Mouse (Mus musculus) MEL (cell line): ENCODE measurements around the gene Cyth4. TPM values are rescaled to one million over a fixed set of nuclear protein-coding genes. Genes with fewer than 3 reads are reported as not detected.

Experiments
- DNase-seq: peaks from one replicate; pipeline ENCODE4 v3.0.0; 2011; ENCODE audit warnings: low read depth, low spot score
- H3K27ac ChIP-seq: 2 replicates; pipeline ENCODE4 v1.5.1; 2012; ENCODE audit warnings: low read depth, mild to moderate bottlenecking, control low read depth, low read length, moderate library complexity; ENCODE audit not compliant: control insufficient read depth
- H3K27me3 ChIP-seq, 2 experiments: fragments of 150-350 bp in 1 of 2; sonication (generic) in 1 of 2; 2 replicates each; pipeline ENCODE4 v1.6.1; 2012; ENCODE audit warnings: low read length in 2 of 2, mild to moderate bottlenecking in 2 of 2, improper control_type of control experiment in 1 of 2, moderate library complexity in 1 of 2; ENCODE audit not compliant: insufficient read depth in 2 of 2, control insufficient read depth in 1 of 2
- H3K36me3 ChIP-seq, 2 experiments: 2 replicates each; pipeline ENCODE4 v1.6.1; 2012 to 2014; ENCODE audit warnings: low read length in 2 of 2, improper control_type of control experiment in 1 of 2, inconsistent platforms in 1 of 2, mild to moderate bottlenecking in 1 of 2; ENCODE audit not compliant: insufficient read depth in 2 of 2, control insufficient read depth in 1 of 2
- H3K4me1 ChIP-seq, 2 experiments: fragments of 150-350 bp in 1 of 2; sonication (generic) in 1 of 2; 2 replicates each; pipeline ENCODE4 v1.6.1; 2012; ENCODE audit warnings: low read length in 2 of 2, improper control_type of control experiment in 1 of 2, mild to moderate bottlenecking in 1 of 2; ENCODE audit not compliant: insufficient read depth in 2 of 2, control insufficient read depth in 1 of 2
- H3K4me3 ChIP-seq, 2 experiments: fragments of 150-350 bp in 1 of 2; sonication (generic) in 1 of 2; 2 replicates each; pipeline ENCODE4 v1.5.1; 2012; ENCODE audit warnings: low read depth in 2 of 2, low read length in 2 of 2, mild to moderate bottlenecking in 2 of 2, moderate library complexity in 2 of 2, control low read depth in 1 of 2, improper control_type of control experiment in 1 of 2; ENCODE audit not compliant: control insufficient read depth in 1 of 2, insufficient read depth in 1 of 2
- H3K79me2 ChIP-seq: 2 replicates; pipeline ENCODE4 v1.6.1; 2012; ENCODE audit warnings: mild to moderate bottlenecking, low read length, moderate library complexity; ENCODE audit not compliant: control insufficient read depth, poor library complexity, insufficient read depth
- H3K9ac ChIP-seq: 2 replicates; pipeline ENCODE4 v1.6.1; 2012; ENCODE audit warnings: low read depth, mild to moderate bottlenecking, control low read depth, low read length, moderate library complexity; ENCODE audit not compliant: control insufficient read depth, poor library complexity, severe bottlenecking
- H3K9me3 ChIP-seq: fragments of 150-350 bp; sonication (generic); replicated peaks from 2 replicates; pipeline ENCODE4 v1.6.1; 2012; ENCODE audit warnings: mild to moderate bottlenecking, low read length, improper control_type of control experiment, moderate library complexity; ENCODE audit not compliant: insufficient read depth
- CHD1 ChIP-seq: IDR thresholded peaks from 2 replicates; pipeline ENCODE4 v1.6.1; 2012; ENCODE audit warnings: low read depth, mild to moderate bottlenecking, inconsistent platforms, low read length, improper control_type of control experiment
- CTCF ChIP-seq, 3 experiments: IDR thresholded peaks in 2 of 3; conservative IDR thresholded peaks in 1 of 3; 2 replicates each; pipeline ENCODE4 v1.5.1; 2011 to 2012; ENCODE audit warnings: low read length in 3 of 3, low read depth in 2 of 3, mild to moderate bottlenecking in 2 of 3, improper control_type of control experiment in 1 of 3, inconsistent platforms in 1 of 3, mixed read lengths in 1 of 3, moderate library complexity in 1 of 3; ENCODE audit not compliant: control insufficient read depth in 1 of 3, insufficient read depth in 1 of 3, poor library complexity in 1 of 3, severe bottlenecking in 1 of 3
- MAFK ChIP-seq: IDR thresholded peaks from 2 replicates; pipeline ENCODE4 v1.6.1; 2011; ENCODE audit warnings: low read depth, mild to moderate bottlenecking, low read length, improper control_type of control experiment, borderline replicate concordance
- MAX ChIP-seq: IDR thresholded peaks from 2 replicates; pipeline ENCODE4 v1.6.1; 2011; ENCODE audit warnings: low read length, improper control_type of control experiment
- MXI1 ChIP-seq: IDR thresholded peaks from 2 replicates; pipeline ENCODE4 v1.6.1; 2011; ENCODE audit warnings: mild to moderate bottlenecking, low read depth, low read length, improper control_type of control experiment
- MYB ChIP-seq: IDR thresholded peaks from 2 replicates; pipeline ENCODE4 v1.6.1; 2011; ENCODE audit warnings: mild to moderate bottlenecking, low read depth, low read length, improper control_type of control experiment
- MYC ChIP-seq: IDR thresholded peaks from 2 replicates; pipeline ENCODE4 v1.6.1; 2011; ENCODE audit warnings: low read depth, mild to moderate bottlenecking, low read length, improper control_type of control experiment, moderate library complexity
- POLR2A ChIP-seq, 2 experiments: IDR thresholded peaks; 2 replicates each; pipeline ENCODE4 v1.6.1; 2011 to 2012; ENCODE audit warnings: low read length in 2 of 2, mild to moderate bottlenecking in 2 of 2, control low read depth in 1 of 2, improper control_type of control experiment in 1 of 2, low read depth in 1 of 2, moderate library complexity in 1 of 2; ENCODE audit not compliant: control insufficient read depth in 1 of 2, insufficient read depth in 1 of 2, poor library complexity in 1 of 2
- RAD21 ChIP-seq: IDR thresholded peaks from 2 replicates; pipeline ENCODE4 v1.6.1; 2011; ENCODE audit warnings: mild to moderate bottlenecking, low read depth, low read length, improper control_type of control experiment
- SMC3 ChIP-seq: IDR thresholded peaks from 2 replicates; pipeline ENCODE4 v1.6.1; 2011; ENCODE audit warnings: low read depth, low read length, improper control_type of control experiment
- TBP ChIP-seq: IDR thresholded peaks from 2 replicates; pipeline ENCODE4 v1.8.0; 2011; ENCODE audit warnings: low read depth, low read length, improper control_type of control experiment
- USF1 ChIP-seq: IDR thresholded peaks from 2 replicates; pipeline ENCODE4 v1.6.1; 2014; ENCODE audit warnings: low read depth, mild to moderate bottlenecking, inconsistent platforms, low read length, improper control_type of control experiment, moderate library complexity
- ZC3H11A ChIP-seq: IDR thresholded peaks from 2 replicates; pipeline ENCODE4 v1.6.1; 2012; ENCODE audit warnings: low read depth, mild to moderate bottlenecking, inconsistent platforms, low read length, improper control_type of control experiment
- ZMIZ1 ChIP-seq: IDR thresholded peaks from 2 replicates; pipeline ENCODE4 v1.6.1; 2012; ENCODE audit warnings: low read depth, mild to moderate bottlenecking, inconsistent platforms, low read length, improper control_type of control experiment, moderate library complexity
- polyA plus RNA-seq, 2 experiments: library from polyadenylated mRNA; stranded (reverse) in 1 of 2; unstranded in 1 of 2; fragments of >175 nt in 1 of 2; fragments of >200 nt in 1 of 2; gene quantifications; 2 replicates each; pipeline versions ENCODE4 v1.2.1 to v1.2.4; 2012; ENCODE audit warnings: low replicate concordance in 2 of 2, low read depth in 1 of 2; ENCODE audit not compliant: insufficient read length in 2 of 2, insufficient read depth in 1 of 2, missing spikeins in 1 of 2
- total RNA-seq: library from RNA; depleted of rRNA; stranded (reverse); fragments of 300-350 nt; gene quantifications from 2 replicates; pipeline ENCODE4 v1.2.3, GENCODE M21; 2012

The Cyth4 gene
- total and polyA plus RNA-seq, 3 experiments: 8.7 to 23.5 TPM; not detected in 1

DNA sequence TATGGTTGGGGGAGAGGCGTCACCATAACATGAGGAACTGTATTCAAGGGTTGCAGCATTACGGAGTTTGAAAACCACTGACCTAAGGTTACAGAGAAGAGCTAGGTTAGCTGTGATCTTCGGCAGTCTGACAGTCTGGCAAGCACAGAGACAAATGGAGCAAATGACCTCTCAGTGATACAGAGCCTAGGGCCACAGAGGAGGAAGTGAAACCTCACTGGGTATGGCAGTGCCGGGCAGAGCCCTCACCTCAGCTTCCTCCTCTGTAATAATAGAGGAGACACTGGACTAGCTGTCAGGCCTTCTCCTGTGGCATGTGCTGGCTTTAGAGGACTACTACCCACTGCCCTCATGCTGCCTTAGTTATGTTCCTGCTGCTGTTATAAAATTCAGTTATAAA, 7.9 kb upstream of the Cyth4 start:
- TF ChIP-seq ZMIZ1 (no peak), MXI1 (no peak), CHD1 (no peak), MAX (no peak), POLR2A (IDR thresholded peaks at IDR 0.05; ENCODE audit: control insufficient read depth in 1 of 2, insufficient read depth in 1 of 2, low read depth in 1 of 2, low read length in 2 of 2, poor library complexity in 1 of 2) (no peak), MYC (no peak), USF1 (no peak), MYB (no peak), MAFK (no peak), TBP (no peak)
- TF ChIP-seq, all 39 proteins: peak for 0
- no peaks in the 10 kb centered on the region for H3K79me2 ChIP-seq
- no peaks in the 10 kb centered on the region for H3K36me3 ChIP-seq
- no peak for DNase-seq
- H3K9me3 ChIP-seq: no peaks in the 10 kb centered on the region
- no peak overlapping the region for H3K4me3 ChIP-seq
- H3K4me1 ChIP-seq: no peaks in the 10 kb centered on the region; a peak in 1 of 4 replicates
- no peak overlapping the region for H3K9ac ChIP-seq
- 0 out of 4 replicates have a peak, but pooled peaks cover 0 to 2% of the 10 kb centered on the region in 2 experiments for H3K27me3 ChIP-seq
- no peak overlapping the region for H3K27ac ChIP-seq

DNA sequence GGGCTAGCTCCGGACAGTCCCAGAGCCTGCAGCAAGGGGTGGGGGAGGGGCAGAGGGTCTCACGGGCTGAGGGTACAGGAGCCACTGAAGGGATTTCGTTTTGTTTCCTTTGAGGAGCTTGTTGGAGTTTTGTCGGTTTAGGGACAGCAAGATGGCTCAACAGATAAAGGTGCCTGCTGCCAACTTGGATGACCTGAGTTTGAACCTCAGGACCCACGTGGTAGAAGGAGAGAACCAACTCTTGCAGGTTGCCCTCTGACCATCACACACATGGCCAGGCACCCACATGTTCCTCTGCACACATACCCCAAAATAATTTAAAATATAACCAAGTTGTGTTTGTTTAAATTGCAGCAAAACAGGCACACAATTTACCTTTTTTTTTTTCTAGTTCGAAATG, 6.9 kb upstream of the Cyth4 start:
- Histone ChIP-seq H3K4me1 (no peaks in the 10 kb centered on the region; a peak in 1 of 4 replicates), H3K27ac (no peak overlapping the region), H3K9me3 (no peaks in the 10 kb centered on the region), H3K9ac (no peak overlapping the region), H3K4me3 (no peak overlapping the region), H3K79me2 (no peaks in the 10 kb centered on the region), H3K36me3 (no peaks in the 10 kb centered on the region), H3K27me3 (no peaks in the 10 kb centered on the region)
- TF ChIP-seq ZC3H11A: no peak
- TF ChIP-seq MXI1: no peak
- DNase-seq: no peak

DNA sequence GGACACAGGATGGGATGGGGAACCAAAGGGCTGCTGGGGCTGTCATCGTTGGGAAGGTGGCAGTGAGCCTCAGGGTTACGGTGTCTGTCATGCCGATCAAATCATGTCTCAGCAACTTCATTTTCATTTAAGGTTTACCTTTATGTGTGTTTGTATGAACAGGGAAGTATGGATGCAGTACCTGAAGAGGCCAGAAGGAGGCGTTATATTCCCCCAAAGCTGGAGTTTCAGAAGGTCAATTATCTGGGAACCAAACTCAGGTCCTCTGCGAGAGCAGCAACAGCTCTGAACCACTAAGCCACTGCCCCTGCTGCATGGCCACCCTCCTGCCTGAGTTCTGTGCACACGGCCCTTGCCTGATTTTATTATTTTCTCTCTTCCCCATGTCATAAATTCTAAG, 6.1 kb upstream of the Cyth4 start:
- Histone ChIP-seq H3K9ac (no peak overlapping the region), H3K4me1 (no peaks in the 10 kb centered on the region; a peak in 1 of 4 replicates), H3K27me3 (no peaks in the 10 kb centered on the region), H3K36me3 (no peaks in the 10 kb centered on the region), H3K4me3 (no peak overlapping the region), H3K79me2 (no peaks in the 10 kb centered on the region), H3K27ac (no peak overlapping the region), H3K9me3 (no peaks in the 10 kb centered on the region)
- TF ChIP-seq MYB (no peak), CTCF (IDR thresholded peaks at IDR 0.05 in 2 of 3, conservative IDR thresholded peaks at IDR 0.05 in 1 of 3; ENCODE audit: control insufficient read depth in 1 of 3, insufficient read depth in 1 of 3, low read depth in 2 of 3, low read length in 3 of 3, poor library complexity in 1 of 3, severe bottlenecking in 1 of 3) (peak in 2 of 3 experiments; percentile 62 to 83; a peak in 4 of 6 replicates), SMC3 (peak; percentile 50), RAD21 (peak; percentile 11)
- peak; percentile 43 for DNase-seq
